Mouse (Mus musculus) heart, embryonic 13.5 days (tissue): ENCODE measurements around the gene Ybey. TPM values are rescaled to one million over a fixed set of nuclear protein-coding genes. Genes with fewer than 3 reads are reported as not detected.
A peak's percentile ranks its signal among the peaks of the same experiment; 100 is the strongest.

Experiments
- ATAC-seq: fragments of 200-750 bp; cut with Nextera tagmentation; 2 replicates; pipeline ENCODE4 v1.8.0; 2017; ENCODE audit warnings: moderate TSS enrichment; ENCODE audit not compliant: insufficient number of reproducible peaks, low FRiP score, low TSS enrichment; ENCODE audit errors: extremely low read depth
- H3K27ac ChIP-seq: fragments of 300-500 bp; sonication (generic); replicated peaks from 2 replicates; pipeline ENCODE4 v1.5.1; 2015; ENCODE audit warnings: moderate library complexity, mild to moderate bottlenecking, inconsistent platforms
- H3K27me3 ChIP-seq: fragments of 300-500 bp; sonication (generic); replicated peaks from 2 replicates; pipeline ENCODE4 v1.6.1; 2015; ENCODE audit warnings: mild to moderate bottlenecking, inconsistent platforms
- H3K36me3 ChIP-seq: fragments of 300-500 bp; sonication (generic); 2 replicates; pipeline ENCODE4 v1.6.1; 2015; ENCODE audit warnings: mild to moderate bottlenecking, inconsistent platforms
- H3K4me1 ChIP-seq: fragments of 300-500 bp; sonication (generic); 2 replicates; pipeline ENCODE4 v1.6.1; 2015; ENCODE audit warnings: inconsistent platforms
- H3K4me2 ChIP-seq: fragments of 300-500 bp; sonication (generic); 2 replicates; pipeline ENCODE4 v1.6.1; 2015; ENCODE audit warnings: inconsistent platforms, mild to moderate bottlenecking, moderate library complexity
- H3K4me3 ChIP-seq: fragments of 300-500 bp; sonication (generic); 2 replicates; pipeline ENCODE4 v1.5.1; 2015; ENCODE audit warnings: moderate library complexity, mild to moderate bottlenecking, inconsistent platforms
- H3K9ac ChIP-seq: fragments of 300-500 bp; sonication (generic); 2 replicates; pipeline ENCODE4 v1.6.1; 2015; ENCODE audit warnings: inconsistent platforms, mild to moderate bottlenecking, moderate library complexity
- H3K9me3 ChIP-seq: fragments of 300-500 bp; sonication (generic); 2 replicates; pipeline ENCODE4 v1.6.1; 2016; ENCODE audit warnings: inconsistent platforms
- WGBS: fragments of 180-500 bp; shearing (Covaris S2); methylation state at CpG from one replicate; pipeline ENCODE4 v1.1.7; 2015; ENCODE audit warnings: mixed read lengths; 5-methylcytosine and 5-hydroxymethylcytosine counted together
- polyA plus RNA-seq: library from polyadenylated mRNA; unstranded; fragments of >200 nt; fragmentation: Nextera tagmentation; extraction: Ambion mirVana; gene quantifications from 2 replicates; pipeline ENCODE4 v1.2.1, GENCODE M21; 2015

The Ybey gene
- 4.8 and 5.2 TPM in 2 replicates for polyA plus RNA-seq

- Histone ChIP-seq H3K4me2 (peak within 1 kb of the TSS; percentile 75), H3K4me1 (peaks cover 14% of the 10 kb centered on the region), H3K9me3 (no peaks in the 10 kb centered on the region), H3K9ac (peak within 1 kb of the TSS; percentile 95), H3K27me3 (no peaks in the 10 kb centered on the region), H3K36me3 (peaks cover 40% of the 10 kb centered on the region), H3K27ac (peak within 1 kb of the TSS; percentile 89), H3K4me3 (peak within 1 kb of the TSS; percentile 91)
- peak; percentile 86 for ATAC-seq
- WGBS: under 1% methylated on average over 55 of the region's 55 CpGs
These were observed at the start of gene Ybey, which contains the start of gene Mcm3ap for GRCm38 (mm10) chr10:76468203-76469162. Gene Ybey, minus strand, starts transcription at chr10:76469114. Gene Mcm3ap, plus strand, starts transcription at chr10:76468927.

- peak; percentile 25; the same call in 1 of the 2 replicates for ATAC-seq
- 0 out of 2 replicates have a peak, but pooled peaks cover 3% of the 10 kb centered on the region for H3K9me3 ChIP-seq
- no peak overlapping the region for H3K4me3 ChIP-seq
- H3K27ac ChIP-seq: no peak overlapping the region
- no peaks in the 10 kb centered on the region for H3K4me1 ChIP-seq
- H3K4me2 ChIP-seq: no peak overlapping the region
- H3K9ac ChIP-seq: no peak overlapping the region
- peaks cover 92% of the 10 kb centered on the region for H3K36me3 ChIP-seq
- 37% methylated on average over 5 of the region's 5 CpGs for WGBS
- H3K27me3 ChIP-seq: no peaks in the 10 kb centered on the region
These were observed 44.2 kb upstream of the Ybey start for GRCm38 (mm10) chr10:76512965-76513583.

DNA sequence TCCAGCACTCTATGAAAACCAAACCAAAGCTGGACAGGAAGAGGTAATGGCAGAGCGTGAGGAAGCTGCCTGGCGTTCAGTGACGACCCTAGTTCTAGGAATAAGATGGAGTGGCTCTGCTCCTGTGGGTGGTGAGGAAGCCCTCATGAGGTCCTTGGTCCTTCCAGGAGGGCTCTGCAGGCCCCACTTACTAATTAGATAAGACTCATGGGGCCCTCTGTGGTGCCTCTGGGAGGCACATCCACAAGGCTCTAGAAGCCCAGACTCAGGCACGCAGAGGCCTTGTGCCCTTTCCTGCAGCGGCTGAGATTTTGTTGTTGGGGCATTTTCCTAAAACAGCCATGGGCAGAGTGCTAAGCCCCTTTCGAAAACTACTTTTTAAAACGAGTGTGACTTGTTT lies 37.0 kb upstream of the Ybey start:
- H3K4me3 ChIP-seq: no peak overlapping the region

GRCm38 (mm10) chr10:76504271-76504943 lies 35.5 kb upstream of the Ybey start:
- no peak overlapping the region for H3K27ac ChIP-seq
- peaks cover 97% of the 10 kb centered on the region for H3K36me3 ChIP-seq
- H3K4me1 ChIP-seq: no peaks in the 10 kb centered on the region
- ATAC-seq: no peak
- H3K4me3 ChIP-seq: no peak overlapping the region
- H3K9me3 ChIP-seq: no peaks in the 10 kb centered on the region
- no peak overlapping the region for H3K4me2 ChIP-seq
- WGBS: 87% methylated on average over 11 of the region's 11 CpGs
- no peaks in the 10 kb centered on the region for H3K27me3 ChIP-seq
- H3K9ac ChIP-seq: no peak overlapping the region

More for the DNA sequence above, 37.0 kb upstream of the Ybey start:
- WGBS: 80% methylated on average over 7 of the region's 7 CpGs
- no peaks in the 10 kb centered on the region for H3K27me3 ChIP-seq
- peaks cover 95% of the 10 kb centered on the region for H3K36me3 ChIP-seq
- no peaks in the 10 kb centered on the region for H3K4me1 ChIP-seq
- H3K9me3 ChIP-seq: no peaks in the 10 kb centered on the region
- ATAC-seq: no peak
- no peak overlapping the region for H3K4me2 ChIP-seq
- H3K27ac ChIP-seq: no peak overlapping the region
- no peak overlapping the region for H3K9ac ChIP-seq

GRCm38 (mm10) chr10:76497522-76497921 lies 28.6 kb upstream of the Ybey start:
- no peak overlapping the region for H3K9ac ChIP-seq
- peaks cover 91% of the 10 kb centered on the region for H3K36me3 ChIP-seq
- no peak for ATAC-seq
- H3K27me3 ChIP-seq: no peaks in the 10 kb centered on the region
- no peak overlapping the region for H3K27ac ChIP-seq
- no peak overlapping the region for H3K4me2 ChIP-seq
- H3K9me3 ChIP-seq: no peaks in the 10 kb centered on the region
- H3K4me3 ChIP-seq: no peak overlapping the region
- H3K4me1 ChIP-seq: peaks cover 16% of the 10 kb centered on the region
- 90% methylated on average over 4 of the region's 4 CpGs for WGBS

DNA sequence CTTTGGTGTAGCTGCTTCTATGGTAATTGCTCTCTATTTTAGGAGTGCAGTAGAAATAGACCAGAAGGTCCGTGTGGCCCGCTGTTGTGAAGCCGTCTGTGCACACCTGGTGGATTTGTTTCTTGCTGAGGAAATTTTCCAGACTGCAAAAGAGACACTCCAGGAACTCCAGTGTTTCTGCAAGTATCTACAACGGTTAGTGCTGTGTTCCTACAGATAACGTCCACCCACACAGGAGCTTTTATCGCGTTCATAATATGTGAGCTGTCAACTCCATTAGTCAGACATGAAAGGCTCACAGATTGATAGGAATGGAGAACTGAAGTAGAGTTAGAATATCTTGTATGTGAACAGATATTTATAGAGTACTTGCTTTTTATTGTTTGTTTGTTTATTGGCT lies 27.5 kb upstream of the Ybey start:
- no peaks in the 10 kb centered on the region for H3K27me3 ChIP-seq
- no peak for ATAC-seq
- peaks cover 87% of the 10 kb centered on the region for H3K36me3 ChIP-seq
- peak overlapping the region; percentile 12; the same call in 1 of the 2 replicates for H3K4me2 ChIP-seq
- peak overlapping the region; percentile 74 for H3K27ac ChIP-seq
- 0 out of 2 replicates have a peak overlapping the region, but pooled peaks have one; percentile 20 for H3K9ac ChIP-seq
- peaks cover 16% of the 10 kb centered on the region for H3K4me1 ChIP-seq
- H3K4me3 ChIP-seq: no peak overlapping the region
- no peaks in the 10 kb centered on the region for H3K9me3 ChIP-seq
- 38% methylated on average over 7 of the region's 7 CpGs for whole genome bisulfite sequencing

GRCm38 (mm10) chr10:76495501-76495900 lies 26.6 kb upstream of the Ybey start:
- 84% methylated on average over 6 of the region's 6 CpGs for WGBS
- peak overlapping the region; percentile 74 for H3K27ac ChIP-seq

GRCm38 (mm10) chr10:76493527-76493926 lies 24.6 kb upstream of the Ybey start:
- Histone ChIP-seq H3K9me3 (no peaks in the 10 kb centered on the region), H3K4me3 (no peak overlapping the region), H3K27me3 (no peaks in the 10 kb centered on the region), H3K4me2 (no peak overlapping the region), H3K9ac (no peak overlapping the region), H3K4me1 (peaks cover 16% of the 10 kb centered on the region), H3K27ac (no peak overlapping the region), H3K36me3 (peaks cover 87% of the 10 kb centered on the region)
- 59% methylated on average over 1 of the region's 1 CpGs for WGBS
- ATAC-seq: no peak

More at GRCm38 (mm10) chr10:76495501-76495900, 26.6 kb upstream of the Ybey start:
- Histone ChIP-seq H3K4me3 (no peak overlapping the region), H3K9me3 (no peaks in the 10 kb centered on the region), H3K27me3 (no peaks in the 10 kb centered on the region), H3K4me2 (no peak overlapping the region), H3K36me3 (peaks cover 87% of the 10 kb centered on the region), H3K4me1 (peaks cover 16% of the 10 kb centered on the region), H3K9ac (no peak overlapping the region)
- ATAC-seq: no peak

- peaks cover 95% of the 10 kb centered on the region for H3K36me3 ChIP-seq
- 90% methylated on average over 15 of the region's 15 CpGs for WGBS
These were observed 20.3 kb upstream of the Ybey start for GRCm38 (mm10) chr10:76489205-76489604.

GRCm38 (mm10) chr10:76488265-76488664 lies 19.4 kb upstream of the Ybey start:
- WGBS: 70% methylated on average over 8 of the region's 8 CpGs
- Histone ChIP-seq H3K4me3 (no peak overlapping the region), H3K27me3 (no peaks in the 10 kb centered on the region), H3K36me3 (peaks cover 95% of the 10 kb centered on the region), H3K4me1 (no peaks in the 10 kb centered on the region), H3K27ac (no peak overlapping the region), H3K9ac (no peak overlapping the region), H3K9me3 (no peaks in the 10 kb centered on the region), H3K4me2 (no peak overlapping the region)
- no peak for ATAC-seq

More at GRCm38 (mm10) chr10:76489205-76489604, 20.3 kb upstream of the Ybey start:
- H3K9ac ChIP-seq: no peak overlapping the region
- H3K4me2 ChIP-seq: no peak overlapping the region
- H3K9me3 ChIP-seq: no peaks in the 10 kb centered on the region
- no peak overlapping the region for H3K4me3 ChIP-seq
- H3K27me3 ChIP-seq: no peaks in the 10 kb centered on the region
- no peaks in the 10 kb centered on the region for H3K4me1 ChIP-seq
- H3K27ac ChIP-seq: no peak overlapping the region
- ATAC-seq: no peak

DNA sequence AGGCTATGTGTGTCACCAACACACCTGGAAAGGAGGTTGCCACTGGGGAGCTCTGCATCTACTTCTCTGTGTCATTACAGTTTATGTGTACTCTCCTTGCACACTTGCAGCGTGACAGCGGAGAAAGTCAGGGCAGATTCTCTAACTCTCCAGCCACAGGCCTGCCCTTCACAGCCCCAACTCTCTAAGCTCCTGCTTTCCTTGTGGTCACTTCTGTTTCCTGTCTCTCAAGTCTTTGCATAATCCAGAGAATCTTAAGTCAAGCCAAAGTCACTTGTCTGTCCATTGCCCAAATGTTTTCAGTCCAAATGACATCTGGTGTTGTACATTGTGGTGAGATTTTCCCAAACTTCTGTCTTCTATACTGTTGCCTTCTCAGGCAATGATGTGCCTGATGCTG lies 17.4 kb upstream of the Ybey start:
- Histone ChIP-seq H3K27me3 (no peaks in the 10 kb centered on the region), H3K4me3 (no peak overlapping the region), H3K9me3 (no peaks in the 10 kb centered on the region), H3K36me3 (peaks cover 99% of the 10 kb centered on the region), H3K4me1 (no peaks in the 10 kb centered on the region), H3K27ac (no peak overlapping the region), H3K4me2 (no peak overlapping the region), H3K9ac (no peak overlapping the region)
- 97% methylated on average over 2 of the region's 2 CpGs for WGBS
- ATAC-seq: no peak
